Mouse (Mus musculus) forebrain, embryonic 10.5 days (tissue): ENCODE measurements around the gene Bloc1s1. TPM values are rescaled to one million over a fixed set of nuclear protein-coding genes. Genes with fewer than 3 reads are reported as not detected.

Source experiments
- DNase-seq: peaks from one replicate; pipeline ENCODE4 v3.0.0-alpha.2; 2017; ENCODE audit warnings: low spot score; ENCODE audit errors: extremely low spot score
- H3K27ac ChIP-seq: fragments of 300-500 bp; sonication (generic); 2 replicates; pipeline ENCODE4 v1.5.1; 2016; ENCODE audit warnings: mild to moderate bottlenecking
- H3K27me3 ChIP-seq: fragments of 300-500 bp; sonication (generic); 2 replicates; pipeline ENCODE4 v1.6.1; 2016; ENCODE audit warnings: mild to moderate bottlenecking; ENCODE audit not compliant: poor library complexity, severe bottlenecking
- H3K36me3 ChIP-seq: fragments of 300-500 bp; sonication (generic); replicated peaks from 2 replicates; pipeline ENCODE4 v1.6.1; 2016; ENCODE audit warnings: mild to moderate bottlenecking, moderate library complexity
- H3K4me1 ChIP-seq: fragments of 300-500 bp; sonication (generic); 2 replicates; pipeline ENCODE4 v1.6.1; 2016
- H3K4me3 ChIP-seq: fragments of 300-500 bp; sonication (generic); 2 replicates; pipeline ENCODE4 v1.5.1; 2016; ENCODE audit warnings: mild to moderate bottlenecking, moderate library complexity
- H3K9me3 ChIP-seq: fragments of 300-500 bp; sonication (generic); 2 replicates; pipeline ENCODE4 v1.6.1; 2016; ENCODE audit warnings: mild to moderate bottlenecking, moderate library complexity
- WGBS: fragments of 180-500 bp; shearing (Covaris S2); methylation state at CpG from one replicate; pipeline ENCODE4 v1.1.7; 2016; 5-methylcytosine and 5-hydroxymethylcytosine counted together
- polyA plus RNA-seq: library from polyadenylated mRNA; unstranded; fragments of >200 nt; fragmentation: Nextera tagmentation; extraction: Ambion mirVana; gene quantifications from 2 replicates; pipeline ENCODE4 v1.2.1, GENCODE M21; 2016

Bloc1s1 gene
- polyA plus RNA-seq = 166 and 178 TPM in 2 replicates

GRCm38 (mm10) chr10:128923935-128924334 is at the start of gene Bloc1s1:
TSS of gene Bloc1s1 (minus strand) at chr10:128924035.
- Histone ChIP-seq H3K27ac (peak within 1 kb of the TSS; percentile 93), H3K27me3 (peaks cover 23% of the 10 kb centered on the region), H3K4me1 (peaks cover 49% of the 10 kb centered on the region), H3K4me3 (peak within 1 kb of the TSS; percentile 91), H3K9me3 (no peaks in the 10 kb centered on the region), H3K36me3 (no peaks in the 10 kb centered on the region)
- WGBS = 74% methylated on average over 9 of the region's 9 CpGs
- DNase-seq = no peak

GRCm38 (mm10) chr10:128972841-128973240 is 49.0 kb upstream of the Bloc1s1 start:
- Histone ChIP-seq H3K9me3 (no peaks in the 10 kb centered on the region), H3K27ac (no peak overlapping the region), H3K4me3 (no peak overlapping the region), H3K36me3 (no peaks in the 10 kb centered on the region), H3K4me1 (no peaks in the 10 kb centered on the region), H3K27me3 (no peaks in the 10 kb centered on the region)
- WGBS = 75% methylated on average over 4 of the region's 4 CpGs
- no peak for DNase-seq

- Histone ChIP-seq H3K4me1 (no peaks in the 10 kb centered on the region), H3K27me3 (no peaks in the 10 kb centered on the region), H3K4me3 (no peak overlapping the region), H3K36me3 (no peaks in the 10 kb centered on the region), H3K27ac (no peak overlapping the region), H3K9me3 (no peaks in the 10 kb centered on the region)
- DNase-seq = no peak
- WGBS = 54% methylated on average over 1 of the region's 1 CpGs
These were observed 47.0 kb upstream of the Bloc1s1 start for GRCm38 (mm10) chr10:128970740-128971250.

GRCm38 (mm10) chr10:128968341-128968749 is 44.5 kb upstream of the Bloc1s1 start:
- Histone ChIP-seq H3K27ac (no peak overlapping the region), H3K27me3 (no peaks in the 10 kb centered on the region), H3K9me3 (no peaks in the 10 kb centered on the region), H3K4me3 (no peak overlapping the region), H3K4me1 (no peaks in the 10 kb centered on the region), H3K36me3 (no peaks in the 10 kb centered on the region)
- 68% methylated on average over 1 of the region's 1 CpGs for WGBS
- no peak for DNase-seq

GRCm38 (mm10) chr10:128965871-128966270 is 42.0 kb upstream of the Bloc1s1 start:
- H3K9me3 ChIP-seq = no peaks in the 10 kb centered on the region
- no peaks in the 10 kb centered on the region for H3K27me3 ChIP-seq
- no peak overlapping the region for H3K4me3 ChIP-seq
- WGBS = 88% methylated on average over 6 of the region's 6 CpGs
- no peaks in the 10 kb centered on the region for H3K36me3 ChIP-seq
- no peaks in the 10 kb centered on the region for H3K4me1 ChIP-seq
- DNase-seq = no peak
- H3K27ac ChIP-seq = no peak overlapping the region

- no peak overlapping the region for H3K27ac ChIP-seq
- H3K9me3 ChIP-seq = no peaks in the 10 kb centered on the region
- WGBS = 73% methylated on average over 2 of the region's 2 CpGs
- no peaks in the 10 kb centered on the region for H3K36me3 ChIP-seq
- no peaks in the 10 kb centered on the region for H3K4me1 ChIP-seq
- no peak overlapping the region for H3K4me3 ChIP-seq
- DNase-seq = no peak
- H3K27me3 ChIP-seq = no peaks in the 10 kb centered on the region
These were observed 41.1 kb upstream of the Bloc1s1 start for GRCm38 (mm10) chr10:128964961-128965360.

GRCm38 (mm10) chr10:128960590-128961584 is 37.1 kb upstream of the Bloc1s1 start, which contains the start of gene Mettl7b:
TSS of gene Mettl7b (minus strand) at chr10:128960988.
- H3K27me3 ChIP-seq = no peaks in the 10 kb centered on the region
- no peaks in the 10 kb centered on the region for H3K36me3 ChIP-seq
- no peaks in the 10 kb centered on the region for H3K4me1 ChIP-seq
- no peak within 1 kb of the TSS for H3K4me3 ChIP-seq
- no peaks in the 10 kb centered on the region for H3K9me3 ChIP-seq
- no peak for DNase-seq
- H3K27ac ChIP-seq = no peak within 1 kb of the TSS
- WGBS = 89% methylated on average over 12 of the region's 12 CpGs

GRCm38 (mm10) chr10:128960142-128960541 is 36.3 kb upstream of the Bloc1s1 start:
- H3K36me3 ChIP-seq = no peaks in the 10 kb centered on the region
- H3K4me1 ChIP-seq = no peaks in the 10 kb centered on the region
- H3K27me3 ChIP-seq = no peaks in the 10 kb centered on the region
- H3K27ac ChIP-seq = no peak overlapping the region
- 81% methylated on average over 4 of the region's 4 CpGs for WGBS
- DNase-seq = no peak
- no peak overlapping the region for H3K4me3 ChIP-seq
- H3K9me3 ChIP-seq = no peaks in the 10 kb centered on the region

GRCm38 (mm10) chr10:128958340-128958739 is 34.5 kb upstream of the Bloc1s1 start:
- H3K27me3 ChIP-seq = no peaks in the 10 kb centered on the region
- no peak overlapping the region for H3K27ac ChIP-seq
- no peaks in the 10 kb centered on the region for H3K4me1 ChIP-seq
- no peaks in the 10 kb centered on the region for H3K9me3 ChIP-seq
- no peaks in the 10 kb centered on the region for H3K36me3 ChIP-seq
- no peak for DNase-seq
- H3K4me3 ChIP-seq = no peak overlapping the region
- 84% methylated on average over 10 of the region's 10 CpGs for WGBS

GRCm38 (mm10) chr10:128950208-128950887 is 26.5 kb upstream of the Bloc1s1 start:
- Histone ChIP-seq H3K9me3 (no peaks in the 10 kb centered on the region), H3K36me3 (no peaks in the 10 kb centered on the region), H3K4me1 (no peaks in the 10 kb centered on the region), H3K27ac (no peak overlapping the region), H3K27me3 (no peaks in the 10 kb centered on the region), H3K4me3 (no peak overlapping the region)
- DNase-seq = no peak
- WGBS = 77% methylated on average over 16 of the region's 16 CpGs

GRCm38 (mm10) chr10:128947496-128947895 is 23.7 kb upstream of the Bloc1s1 start:
- no peak for DNase-seq
- Histone ChIP-seq H3K4me3 (no peak overlapping the region), H3K36me3 (no peaks in the 10 kb centered on the region), H3K27ac (no peak overlapping the region), H3K4me1 (no peaks in the 10 kb centered on the region), H3K27me3 (no peaks in the 10 kb centered on the region), H3K9me3 (no peaks in the 10 kb centered on the region)
- WGBS = 90% methylated on average over 4 of the region's 4 CpGs

- DNase-seq = no peak
- Histone ChIP-seq H3K4me3 (no peak overlapping the region), H3K36me3 (no peaks in the 10 kb centered on the region), H3K9me3 (no peaks in the 10 kb centered on the region), H3K4me1 (no peaks in the 10 kb centered on the region), H3K27me3 (no peaks in the 10 kb centered on the region), H3K27ac (no peak overlapping the region)
- 16% methylated on average over 3 of the region's 3 CpGs for WGBS
These were observed 21.8 kb upstream of the Bloc1s1 start for GRCm38 (mm10) chr10:128945675-128946074.
